Mouse (Mus musculus): ENCODE data around the gene Ccdc22. TPM values are rescaled to one million over a fixed set of nuclear protein-coding genes. Genes with fewer than 3 reads are reported as not detected.
A peak's percentile ranks its signal among the peaks of the same experiment; 100 is the strongest.

Ccdc22 gene
- 9.9 and 10.5 TPM in 2 replicates for polyA plus RNA-seq (2015; fragmentation: Nextera tagmentation; extraction: Ambion mirVana)

DNA sequence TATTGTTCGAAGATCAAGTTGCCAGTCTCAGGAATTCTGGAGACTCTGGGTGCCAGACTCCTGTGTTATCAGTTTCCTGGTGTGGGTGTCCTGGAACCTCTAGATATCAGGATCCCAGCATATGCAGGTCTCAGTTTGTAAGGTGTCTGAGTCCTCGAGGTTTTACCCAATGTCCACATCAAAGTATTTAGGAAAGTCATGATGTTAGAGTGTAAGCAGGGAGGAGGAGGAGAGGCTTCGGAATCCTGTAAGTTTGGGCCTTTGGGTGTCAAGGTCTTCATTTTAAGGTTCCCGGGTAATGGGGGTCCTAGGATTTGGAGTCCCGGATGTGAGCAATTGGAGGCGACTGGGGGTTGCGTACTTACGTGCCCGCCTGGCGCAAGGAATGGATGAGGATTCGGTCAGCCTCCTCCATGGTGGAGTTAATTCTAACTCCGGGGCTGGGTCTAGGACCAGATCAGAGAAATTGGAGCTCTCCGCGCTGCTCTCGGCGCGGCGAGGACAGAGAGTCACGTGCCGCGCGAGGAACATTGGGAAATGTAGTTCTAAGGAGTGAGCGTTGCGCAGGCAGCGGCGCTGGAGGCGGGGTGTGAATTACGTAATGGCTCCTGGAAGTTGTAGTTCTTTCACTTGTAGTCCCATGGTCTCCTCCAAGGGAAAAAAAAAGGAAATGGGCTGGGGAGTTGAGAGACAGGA, at the start of gene Ccdc22:
Gene Ccdc22 (minus strand): TSS at position 639 of the 696 bp plus-strand sequence.
- 22% methylated on average over 28 of the region's 28 CpGs for WGBS (ENCODE audit: insufficient replicate concordance)
- peak within 1 kb of the TSS; percentile 42; the same call in 1 of the 2 replicates for H3K27ac ChIP-seq (ENCODE audit: low read depth)
- TF ChIP-seq EP300 (IDR thresholded peaks at IDR 0.05; ENCODE audit: low read depth) = no peak
- no peak for TF ChIP-seq CTCF (IDR thresholded peaks at IDR 0.05; ENCODE audit: low read depth)

DNA sequence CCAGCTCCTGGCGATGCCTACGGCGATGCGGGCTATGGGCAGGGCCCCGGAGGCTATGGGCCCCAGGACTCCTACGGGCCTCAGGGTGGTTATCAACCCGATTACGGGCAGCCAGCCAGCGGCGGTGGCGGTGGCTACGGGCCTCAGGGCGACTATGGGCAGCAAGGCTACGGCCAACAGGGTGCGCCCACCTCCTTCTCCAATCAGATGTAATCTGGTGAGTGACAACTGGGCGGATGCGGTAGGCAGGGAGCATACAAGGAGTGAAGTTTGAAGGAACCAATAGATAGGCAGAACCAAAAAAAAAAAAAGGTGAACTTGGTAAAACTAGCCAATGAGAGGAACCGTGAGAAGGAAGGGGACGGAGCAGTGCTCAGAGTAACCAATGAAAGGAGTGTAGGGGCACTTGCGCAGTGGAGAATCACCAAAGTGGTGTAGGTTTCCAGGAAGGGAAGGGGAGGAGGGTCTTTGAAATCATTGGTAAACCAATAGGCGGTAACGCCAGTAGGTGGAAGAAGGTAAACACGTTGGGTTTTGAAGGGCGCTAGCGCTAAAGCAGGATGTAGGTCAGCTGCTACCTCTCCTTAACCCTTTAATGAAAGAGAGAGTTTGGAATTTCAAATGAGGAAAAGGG, 43.5 kb upstream of the Ccdc22 start:
- 19% methylated on average over 25 of the region's 25 CpGs for WGBS (ENCODE audit: insufficient replicate concordance)
- Histone ChIP-seq H3K4me3 (ENCODE audit: low read depth, low read length) (peak overlapping the region; percentile 49), H3K9ac (replicated peaks) (peak overlapping the region; percentile 65), H3K36me3 (replicated peaks; ENCODE audit: insufficient read depth, low read length) (no peaks in the 10 kb centered on the region), H3K27ac (ENCODE audit: low read depth) (peak overlapping the region; percentile 94), H3K27me3 (ENCODE audit: insufficient read depth, low read length) (0 out of 2 replicates have a peak, but pooled peaks cover 1% of the 10 kb centered on the region), H3K9me3 (ENCODE audit: low read length) (no peaks in the 10 kb centered on the region), H3K4me2 (ENCODE audit: low read depth, low read length) (peak overlapping the region; percentile 75), H3K4me1 (ENCODE audit: insufficient read depth) (peaks cover 6% of the 10 kb centered on the region)
- DNase-seq (peak; percentile 85), ATAC-seq (peak; percentile 95)
- TF ChIP-seq EP300 (IDR thresholded peaks at IDR 0.05; ENCODE audit: low read depth) = peak; percentile 68
- TF ChIP-seq CTCF (IDR thresholded peaks at IDR 0.05; ENCODE audit: low read depth) = peak; percentile 50

More for the DNA sequence above, at the start of gene Ccdc22:
- Histone ChIP-seq H3K27me3 (ENCODE audit: insufficient read depth, low read length) (peaks cover 4% of the 10 kb centered on the region; the same call in 1 of the 2 replicates), H3K36me3 (replicated peaks; ENCODE audit: insufficient read depth, low read length) (0 out of 2 replicates have a peak, but pooled peaks cover 2% of the 10 kb centered on the region), H3K4me2 (ENCODE audit: low read depth, low read length) (peak within 1 kb of the TSS; percentile 73), H3K4me1 (ENCODE audit: insufficient read depth) (no peaks in the 10 kb centered on the region), H3K4me3 (ENCODE audit: low read depth, low read length) (peak within 1 kb of the TSS; percentile 50), H3K9ac (replicated peaks) (peak within 1 kb of the TSS; percentile 58), H3K9me3 (ENCODE audit: low read length) (no peaks in the 10 kb centered on the region)
- DNase-seq (peak; percentile 85), ATAC-seq (peak; percentile 94)

DNA sequence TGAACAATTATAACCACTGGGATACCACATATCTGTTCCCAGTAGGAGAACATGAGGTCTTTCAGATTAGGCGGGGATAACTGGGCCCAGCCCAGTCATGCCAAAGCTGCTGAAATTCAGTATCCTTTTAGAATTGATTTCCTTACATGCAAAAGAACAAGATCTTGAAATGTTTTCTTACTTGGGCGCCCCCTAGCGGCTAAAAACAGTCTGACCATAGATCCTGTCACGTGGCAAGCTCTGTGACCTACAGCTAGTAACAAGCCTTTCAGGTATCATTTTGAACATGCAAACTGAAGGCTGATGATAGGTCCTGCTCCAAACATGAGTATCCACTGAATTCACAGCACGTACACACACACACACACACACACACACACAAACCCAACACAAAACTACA, 40.0 kb upstream of the Ccdc22 start:
- TF ChIP-seq EP300 (IDR thresholded peaks at IDR 0.05; ENCODE audit: low read depth) (no peak), CTCF (IDR thresholded peaks at IDR 0.05; ENCODE audit: low read depth) (peak; percentile 72)
- no peak overlapping the region for H3K4me2 ChIP-seq (ENCODE audit: low read depth, low read length)
- H3K9ac ChIP-seq (replicated peaks) = no peak overlapping the region
- H3K9me3 ChIP-seq (ENCODE audit: low read length) = no peaks in the 10 kb centered on the region
- no peak overlapping the region for H3K4me3 ChIP-seq (ENCODE audit: low read depth, low read length)
- 0 out of 2 replicates have a peak, but pooled peaks cover 2% of the 10 kb centered on the region for H3K27me3 ChIP-seq (ENCODE audit: insufficient read depth, low read length)
- ATAC-seq (no peak), DNase-seq (peak; percentile 79)
- 10% methylated on average over 5 of the region's 5 CpGs for WGBS (ENCODE audit: insufficient replicate concordance)
- peaks cover 6% of the 10 kb centered on the region for H3K4me1 ChIP-seq (ENCODE audit: insufficient read depth)
- no peak overlapping the region for H3K27ac ChIP-seq (ENCODE audit: low read depth)
- no peaks in the 10 kb centered on the region for H3K36me3 ChIP-seq (replicated peaks; ENCODE audit: insufficient read depth, low read length)

DNA sequence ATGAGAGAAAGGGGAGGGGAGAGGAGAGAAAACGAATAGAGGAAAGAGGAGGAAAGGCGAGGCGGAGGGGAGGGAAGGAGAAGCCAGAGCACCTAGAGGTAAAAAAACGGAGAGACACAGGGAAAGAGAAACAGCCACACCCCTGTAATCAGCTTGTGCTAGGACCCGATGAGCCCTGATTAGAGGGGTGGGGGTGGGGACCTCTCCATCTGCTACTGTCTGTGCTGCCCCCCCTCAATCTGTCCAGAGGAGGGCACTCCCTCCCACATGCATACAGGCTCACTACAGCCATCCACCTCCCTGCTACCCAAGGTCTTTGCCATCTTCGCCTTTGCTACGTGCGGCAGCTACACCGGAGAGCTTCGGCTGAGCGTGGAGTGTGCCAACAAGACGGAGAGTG, 35.5 kb upstream of the Ccdc22 start:
- Histone ChIP-seq H3K9me3 (ENCODE audit: low read length) (no peaks in the 10 kb centered on the region), H3K4me3 (ENCODE audit: low read depth, low read length) (no peak overlapping the region), H3K4me2 (ENCODE audit: low read depth, low read length) (no peak overlapping the region), H3K27ac (ENCODE audit: low read depth) (no peak overlapping the region), H3K4me1 (ENCODE audit: insufficient read depth) (no peaks in the 10 kb centered on the region), H3K36me3 (replicated peaks; ENCODE audit: insufficient read depth, low read length) (no peaks in the 10 kb centered on the region), H3K27me3 (ENCODE audit: insufficient read depth, low read length) (peaks cover 16% of the 10 kb centered on the region), H3K9ac (replicated peaks) (no peak overlapping the region)
- DNase-seq (no peak), ATAC-seq (no peak)
- WGBS (ENCODE audit: insufficient replicate concordance) = 42% methylated on average over 12 of the region's 12 CpGs
- TF ChIP-seq CTCF (IDR thresholded peaks at IDR 0.05; ENCODE audit: low read depth) (no peak), EP300 (IDR thresholded peaks at IDR 0.05; ENCODE audit: low read depth) (no peak)

DNA sequence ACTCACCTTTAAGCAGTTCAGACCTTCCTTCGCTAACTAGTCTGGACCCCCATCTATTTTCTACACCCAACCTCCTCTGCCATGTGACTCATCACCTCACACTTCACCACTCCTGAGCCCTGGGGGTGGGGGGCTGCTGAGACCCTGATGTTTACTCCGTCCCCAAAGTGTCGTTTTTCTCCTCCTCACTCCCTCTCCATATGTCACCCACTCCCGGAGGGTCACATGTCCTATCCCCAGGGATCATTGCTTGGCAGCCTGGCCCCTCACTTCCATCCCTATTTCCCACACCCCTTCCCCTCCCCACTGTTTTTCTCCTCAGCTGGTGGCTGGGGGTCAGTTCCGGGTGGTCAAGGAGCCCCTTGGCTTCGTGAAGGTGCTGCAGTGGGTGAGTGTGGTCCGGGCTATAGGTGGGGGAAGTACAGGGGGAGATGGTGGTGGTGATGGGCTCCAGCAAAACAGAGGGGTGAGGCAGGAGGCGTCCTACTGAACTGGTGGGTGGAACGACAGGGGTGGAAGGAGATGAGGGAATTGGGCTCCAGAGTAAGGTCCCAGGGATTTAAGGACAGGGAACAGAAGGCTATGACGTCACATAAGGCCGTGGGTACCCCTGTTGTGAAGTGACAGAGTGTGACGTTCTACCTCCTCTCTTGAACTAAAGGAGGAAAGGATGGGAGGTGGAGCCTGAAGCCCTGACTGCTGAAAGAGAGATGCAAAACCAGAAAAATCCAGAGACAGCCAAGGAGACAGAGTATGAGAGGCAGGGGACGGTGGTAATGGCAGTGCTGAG, 34.4 kb upstream of the Ccdc22 start:
- ATAC-seq = no peak
- no peak overlapping the region for H3K9ac ChIP-seq (replicated peaks)
- H3K4me3 ChIP-seq (ENCODE audit: low read depth, low read length) = no peak overlapping the region
- 22% methylated on average over 13 of the region's 13 CpGs for WGBS (ENCODE audit: insufficient replicate concordance)
- H3K4me1 ChIP-seq (ENCODE audit: insufficient read depth) = no peaks in the 10 kb centered on the region
- TF ChIP-seq CTCF (IDR thresholded peaks at IDR 0.05; ENCODE audit: low read depth) = no peak
- no peak for TF ChIP-seq EP300 (IDR thresholded peaks at IDR 0.05; ENCODE audit: low read depth)
- H3K9me3 ChIP-seq (ENCODE audit: low read length) = no peaks in the 10 kb centered on the region
- no peak for DNase-seq
- H3K36me3 ChIP-seq (replicated peaks; ENCODE audit: insufficient read depth, low read length) = no peaks in the 10 kb centered on the region
- peaks cover 16% of the 10 kb centered on the region for H3K27me3 ChIP-seq (ENCODE audit: insufficient read depth, low read length)
- no peak overlapping the region for H3K27ac ChIP-seq (ENCODE audit: low read depth)
- no peak overlapping the region for H3K4me2 ChIP-seq (ENCODE audit: low read depth, low read length)

All from liver, postnatal 0 days (tissue).